Mouse (Mus musculus) neural tube, embryonic 12.5 days (tissue): ENCODE measurements around the gene Rab3a. TPM values are rescaled to one million over a fixed set of nuclear protein-coding genes. Genes with fewer than 3 reads are reported as not detected.

Source experiments
- ATAC-seq: fragments of 200-750 bp; cut with Nextera tagmentation; 2 replicates; pipeline ENCODE4 v1.8.0; 2017; ENCODE audit warnings: low read depth, mild to moderate bottlenecking, moderate TSS enrichment, moderate library complexity; ENCODE audit not compliant: low FRiP score
- H3K27ac ChIP-seq: fragments of 300-500 bp; sonication (generic); 2 replicates; pipeline ENCODE4 v1.5.1; 2016
- H3K27me3 ChIP-seq: fragments of 300-500 bp; sonication (generic); replicated peaks from 2 replicates; pipeline ENCODE4 v1.6.1; 2016; ENCODE audit warnings: mild to moderate bottlenecking
- H3K36me3 ChIP-seq: fragments of 300-500 bp; sonication (generic); 2 replicates; pipeline ENCODE4 v1.6.1; 2016; ENCODE audit warnings: mild to moderate bottlenecking
- H3K4me1 ChIP-seq: fragments of 300-500 bp; sonication (generic); 2 replicates; pipeline ENCODE4 v1.6.1; 2016
- H3K4me2 ChIP-seq: fragments of 300-500 bp; sonication (generic); replicated peaks from 2 replicates; pipeline ENCODE4 v1.6.1; 2016; ENCODE audit warnings: mild to moderate bottlenecking
- H3K4me3 ChIP-seq: fragments of 300-500 bp; sonication (generic); 2 replicates; pipeline ENCODE4 v1.5.1; 2016
- H3K9ac ChIP-seq: fragments of 300-500 bp; sonication (generic); 2 replicates; pipeline ENCODE4 v1.6.1; 2016; ENCODE audit warnings: mild to moderate bottlenecking
- H3K9me3 ChIP-seq: fragments of 300-500 bp; sonication (generic); 2 replicates; pipeline ENCODE4 v1.6.1; 2016; ENCODE audit warnings: mild to moderate bottlenecking
- whole genome bisulfite sequencing: fragments of 180-500 bp; shearing (Covaris S2); methylation state at CpG from one replicate; pipeline ENCODE4 v1.1.7; 2016; 5-methylcytosine and 5-hydroxymethylcytosine counted together
- polyA plus RNA-seq: library from polyadenylated mRNA; unstranded; fragments of >200 nt; fragmentation: Nextera tagmentation; extraction: Ambion mirVana; gene quantifications from 2 replicates; pipeline ENCODE4 v1.2.1, GENCODE M21; 2016

Rab3a gene
- polyA plus RNA-seq, 1 experiment from 2014 or later, result 199 TPM

- Histone ChIP-seq H3K27me3 (peaks cover 2% of the 10 kb centered on the region; the same call in 1 of the 2 replicates), H3K27ac (no peak overlapping the region), H3K9ac (no peak overlapping the region), H3K4me1 (peaks cover 32% of the 10 kb centered on the region), H3K4me2 (no peak overlapping the region), H3K4me3 (no peak overlapping the region), H3K9me3 (no peaks in the 10 kb centered on the region), H3K36me3 (peaks cover 17% of the 10 kb centered on the region)
- 88% methylated on average over 8 of the region's 8 CpGs for WGBS
- ATAC-seq, result no peak
These were observed 9.5 kb downstream of the Rab3a start for GRCm38 (mm10) chr8:70764026-70764425.

DNA sequence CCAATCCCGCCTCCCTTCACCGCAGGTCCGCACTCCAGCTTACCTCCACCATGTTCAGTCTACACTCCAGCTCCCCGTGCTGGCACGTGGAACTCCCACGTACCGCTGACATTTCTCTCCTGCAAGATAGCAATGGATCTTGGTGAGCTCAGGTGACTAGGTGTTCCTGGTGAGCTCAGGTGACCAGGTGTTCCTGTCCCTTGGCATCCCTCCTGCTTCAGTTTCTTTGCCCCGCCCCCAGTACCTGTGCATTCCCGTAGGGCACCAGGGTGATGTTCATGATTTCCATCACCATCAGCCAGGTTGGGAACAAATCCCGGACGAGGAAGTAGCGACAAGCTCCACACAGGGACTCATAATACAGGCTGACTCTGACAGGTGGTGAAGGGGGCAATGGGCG, 10.2 kb downstream of the Rab3a start:
- Histone ChIP-seq H3K36me3 (peaks cover 20% of the 10 kb centered on the region), H3K9me3 (no peaks in the 10 kb centered on the region), H3K4me3 (no peak overlapping the region), H3K4me1 (peaks cover 26% of the 10 kb centered on the region), H3K27ac (no peak overlapping the region), H3K9ac (no peak overlapping the region), H3K4me2 (no peak overlapping the region), H3K27me3 (peaks cover 2% of the 10 kb centered on the region; the same call in 1 of the 2 replicates)
- ATAC-seq, result no peak
- 93% methylated on average over 13 of the region's 13 CpGs for WGBS

DNA sequence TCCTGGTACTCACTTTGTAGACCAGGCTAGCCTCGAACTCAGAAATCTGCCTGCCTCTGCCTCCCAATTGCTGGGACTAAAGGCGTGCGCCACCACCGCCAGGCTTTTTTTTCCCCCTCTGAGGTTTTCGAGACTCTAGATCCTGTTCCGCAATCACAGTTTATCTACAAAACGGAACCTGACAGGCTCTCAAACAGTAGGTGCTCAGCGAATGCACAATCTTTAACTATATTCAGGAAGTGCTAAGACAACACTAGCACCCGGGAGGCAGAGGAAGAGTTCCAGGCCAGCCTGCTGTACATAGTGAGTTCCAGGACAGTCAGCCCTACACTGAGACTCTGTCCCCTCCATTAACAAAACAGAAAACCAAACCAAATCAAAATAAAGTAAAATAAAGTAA, 10.8 kb downstream of the Rab3a start:
- no peak for ATAC-seq
- WGBS, result 81% methylated on average over 9 of the region's 9 CpGs

DNA sequence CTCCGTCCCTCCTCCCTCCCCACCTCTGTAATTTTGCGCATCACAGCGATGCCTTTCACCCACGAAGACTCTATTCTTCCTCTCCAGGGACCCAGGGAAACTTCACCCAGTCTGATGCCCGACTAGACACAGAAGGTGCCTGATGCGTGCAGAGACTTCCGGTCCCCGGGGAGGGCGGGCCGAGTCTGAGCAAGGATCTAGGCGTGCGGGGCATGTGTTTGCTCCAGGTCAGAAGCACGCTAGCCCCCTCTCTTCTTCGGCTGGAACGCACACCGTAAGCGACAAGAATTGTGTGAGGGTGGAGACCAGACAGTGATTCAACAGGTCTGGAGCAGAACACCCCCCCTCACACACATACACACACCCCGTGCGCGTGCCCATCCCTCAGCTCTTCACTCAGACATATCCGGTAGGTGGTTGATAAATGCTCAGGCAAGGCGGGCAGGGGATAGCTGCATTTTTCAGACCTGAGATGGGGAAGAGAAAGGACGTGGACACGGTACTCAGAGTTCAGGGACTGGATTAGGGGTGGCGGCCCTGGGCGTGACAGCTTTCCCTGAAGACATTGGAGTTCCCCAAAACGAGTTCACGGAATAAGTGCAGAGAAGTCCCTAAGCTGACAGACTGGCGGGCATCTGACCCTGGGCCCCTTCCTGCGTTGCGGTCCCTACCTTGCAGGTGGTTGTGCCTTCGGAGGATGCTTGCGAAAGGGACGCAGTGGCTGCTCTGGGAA, 11.5 kb downstream of the Rab3a start:
- no peaks in the 10 kb centered on the region for H3K9me3 ChIP-seq
- no peak overlapping the region for H3K27ac ChIP-seq
- no peak for ATAC-seq
- 2% methylated on average over 34 of the region's 34 CpGs for WGBS
- peaks cover 2% of the 10 kb centered on the region; the same call in 1 of the 2 replicates for H3K27me3 ChIP-seq
- peak overlapping the region; percentile 45 for H3K9ac ChIP-seq
- peaks cover 33% of the 10 kb centered on the region for H3K36me3 ChIP-seq
- peak overlapping the region; percentile 59 for H3K4me2 ChIP-seq
- peaks cover 18% of the 10 kb centered on the region for H3K4me1 ChIP-seq
- H3K4me3 ChIP-seq, result peak overlapping the region; percentile 20

More for the DNA sequence above, 10.8 kb downstream of the Rab3a start:
- no peaks in the 10 kb centered on the region for H3K9me3 ChIP-seq
- H3K9ac ChIP-seq, result no peak overlapping the region
- H3K4me2 ChIP-seq, result peak overlapping the region; percentile 59
- H3K36me3 ChIP-seq, result peaks cover 26% of the 10 kb centered on the region
- no peak overlapping the region for H3K27ac ChIP-seq
- peaks cover 2% of the 10 kb centered on the region; the same call in 1 of the 2 replicates for H3K27me3 ChIP-seq
- peaks cover 19% of the 10 kb centered on the region for H3K4me1 ChIP-seq
- no peak overlapping the region for H3K4me3 ChIP-seq

GRCm38 (mm10) chr8:70766571-70767440, 12.3 kb downstream of the Rab3a start:
- peaks cover 41% of the 10 kb centered on the region for H3K36me3 ChIP-seq

DNA sequence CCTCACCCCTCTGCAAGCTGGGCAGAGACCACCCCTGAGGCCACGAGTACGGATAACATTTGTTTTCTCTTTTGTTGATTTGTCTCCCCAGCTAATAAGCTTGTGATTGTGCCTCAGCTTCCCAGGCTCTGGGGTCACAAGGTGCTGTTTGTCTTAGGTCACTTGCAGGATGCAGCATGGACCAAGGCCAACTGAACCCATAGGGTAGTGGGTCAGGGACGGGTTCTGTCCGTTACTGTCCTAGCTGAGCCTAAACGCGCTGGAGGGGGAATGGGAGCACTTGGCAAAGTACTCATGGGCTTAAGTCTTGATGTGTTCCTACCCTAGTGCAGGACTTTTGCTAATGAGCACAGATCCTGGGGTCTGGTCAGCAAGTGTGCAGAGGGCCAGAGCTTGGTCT, 13.0 kb downstream of the Rab3a start:
- Histone ChIP-seq H3K9ac (no peak overlapping the region), H3K4me2 (no peak overlapping the region), H3K4me1 (peaks cover 15% of the 10 kb centered on the region), H3K36me3 (peaks cover 48% of the 10 kb centered on the region), H3K27ac (no peak overlapping the region), H3K27me3 (peaks cover 2% of the 10 kb centered on the region; the same call in 1 of the 2 replicates), H3K4me3 (no peak overlapping the region), H3K9me3 (no peaks in the 10 kb centered on the region)
- WGBS, result 86% methylated on average over 6 of the region's 6 CpGs
- ATAC-seq, result no peak

More at GRCm38 (mm10) chr8:70766571-70767440, 12.3 kb downstream of the Rab3a start:
- Histone ChIP-seq H3K27ac (no peak overlapping the region), H3K27me3 (peaks cover 2% of the 10 kb centered on the region; the same call in 1 of the 2 replicates), H3K4me2 (peak overlapping the region; percentile 59), H3K9ac (peak overlapping the region; percentile 45), H3K4me1 (peaks cover 15% of the 10 kb centered on the region), H3K9me3 (no peaks in the 10 kb centered on the region), H3K4me3 (peak overlapping the region; percentile 20)
- WGBS, result 9% methylated on average over 21 of the region's 21 CpGs
- 0 out of 2 replicates have a peak, but pooled peaks have one; percentile 21 for ATAC-seq

- no peak overlapping the region for H3K27ac ChIP-seq
- H3K4me2 ChIP-seq, result no peak overlapping the region
- H3K9ac ChIP-seq, result no peak overlapping the region
- no peak for ATAC-seq
- H3K9me3 ChIP-seq, result no peaks in the 10 kb centered on the region
- peaks cover 56% of the 10 kb centered on the region for H3K36me3 ChIP-seq
- H3K27me3 ChIP-seq, result peaks cover 2% of the 10 kb centered on the region; the same call in 1 of the 2 replicates
- WGBS, result 94% methylated on average over 32 of the region's 32 CpGs
- H3K4me1 ChIP-seq, result peaks cover 16% of the 10 kb centered on the region
- no peak overlapping the region for H3K4me3 ChIP-seq
These were observed 13.8 kb downstream of the Rab3a start for GRCm38 (mm10) chr8:70768231-70768776.

- Histone ChIP-seq H3K4me1 (peaks cover 23% of the 10 kb centered on the region), H3K4me3 (no peak overlapping the region), H3K9me3 (no peaks in the 10 kb centered on the region), H3K27ac (no peak overlapping the region), H3K9ac (no peak overlapping the region), H3K27me3 (peaks cover 2% of the 10 kb centered on the region; the same call in 1 of the 2 replicates), H3K36me3 (peaks cover 63% of the 10 kb centered on the region), H3K4me2 (no peak overlapping the region)
- 0 out of 2 replicates have a peak, but pooled peaks have one; percentile 2 for ATAC-seq
- 87% methylated on average over 16 of the region's 16 CpGs for WGBS
These were observed 14.5 kb downstream of the Rab3a start for GRCm38 (mm10) chr8:70768956-70769355.

DNA sequence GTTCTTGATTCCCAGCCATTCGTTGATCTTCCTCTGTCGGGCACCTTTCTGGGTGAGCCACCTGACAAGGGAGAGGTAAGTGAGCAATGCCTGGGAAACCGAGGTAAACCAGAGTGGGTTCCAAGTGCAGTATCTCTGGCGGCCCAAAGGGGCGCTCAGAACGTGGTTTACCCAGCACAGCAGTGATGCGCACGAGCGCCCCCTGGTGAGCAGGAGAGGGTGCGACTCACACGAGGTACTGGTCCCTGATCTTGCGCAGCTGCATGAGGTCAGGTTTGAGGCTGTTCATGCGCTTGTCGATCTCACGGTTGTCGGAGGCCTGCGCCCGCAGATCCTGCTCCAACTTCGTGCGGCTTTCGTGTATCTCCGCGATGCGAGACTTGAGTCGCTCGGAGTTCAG, 14.9 kb downstream of the Rab3a start:
- peak; percentile 69; the same call in 1 of the 2 replicates for ATAC-seq
- H3K4me1 ChIP-seq, result peaks cover 27% of the 10 kb centered on the region
- H3K4me3 ChIP-seq, result no peak overlapping the region
- H3K4me2 ChIP-seq, result no peak overlapping the region
- peaks cover 67% of the 10 kb centered on the region for H3K36me3 ChIP-seq
- H3K9ac ChIP-seq, result 0 out of 2 replicates have a peak overlapping the region, but pooled peaks have one; percentile 33
- H3K27ac ChIP-seq, result no peak overlapping the region
- WGBS, result 8% methylated on average over 26 of the region's 26 CpGs
- H3K9me3 ChIP-seq, result no peaks in the 10 kb centered on the region
- peaks cover 2% of the 10 kb centered on the region; the same call in 1 of the 2 replicates for H3K27me3 ChIP-seq

- 0 out of 2 replicates have a peak overlapping the region, but pooled peaks have one; percentile 33 for H3K9ac ChIP-seq
- no peak overlapping the region for H3K27ac ChIP-seq
- peaks cover 2% of the 10 kb centered on the region; the same call in 1 of the 2 replicates for H3K27me3 ChIP-seq
- whole genome bisulfite sequencing, result 73% methylated on average over 12 of the region's 12 CpGs
- peaks cover 71% of the 10 kb centered on the region for H3K36me3 ChIP-seq
- no peak for ATAC-seq
- H3K9me3 ChIP-seq, result no peaks in the 10 kb centered on the region
- H3K4me3 ChIP-seq, result no peak overlapping the region
- H3K4me2 ChIP-seq, result no peak overlapping the region
- peaks cover 32% of the 10 kb centered on the region for H3K4me1 ChIP-seq
These were observed 15.4 kb downstream of the Rab3a start for GRCm38 (mm10) chr8:70769858-70770257.

- H3K9ac ChIP-seq, result no peak overlapping the region
- no peaks in the 10 kb centered on the region for H3K9me3 ChIP-seq
- 93% methylated on average over 13 of the region's 13 CpGs for WGBS
- no peak overlapping the region for H3K4me2 ChIP-seq
- no peak overlapping the region for H3K4me3 ChIP-seq
- no peak for ATAC-seq
- peaks cover 71% of the 10 kb centered on the region for H3K36me3 ChIP-seq
- peaks cover 2% of the 10 kb centered on the region; the same call in 1 of the 2 replicates for H3K27me3 ChIP-seq
- H3K4me1 ChIP-seq, result peaks cover 40% of the 10 kb centered on the region
- H3K27ac ChIP-seq, result no peak overlapping the region
These were observed 16.3 kb downstream of the Rab3a start for GRCm38 (mm10) chr8:70770748-70771147.
